Mouse (Mus musculus) midbrain, embryonic 14.5 days (tissue): ENCODE measurements around the gene Grb10. TPM values are rescaled to one million over a fixed set of nuclear protein-coding genes. Genes with fewer than 3 reads are reported as not detected.

ENCODE experiments used
- ATAC-seq: fragments of 200-750 bp; cut with Nextera tagmentation; 2 replicates; pipeline ENCODE4 v1.8.0; 2017; ENCODE audit warnings: moderate number of reproducible peaks, moderate library complexity; ENCODE audit not compliant: low FRiP score, low TSS enrichment
- DNase-seq: peaks from one replicate; pipeline ENCODE4 v3.0.0-alpha.2; 2015
- H3K27ac ChIP-seq: fragments of 300-500 bp; sonication (generic); replicated peaks from 2 replicates; pipeline ENCODE4 v1.5.1; 2014; ENCODE audit warnings: mild to moderate bottlenecking, low read depth, low read length, moderate library complexity
- H3K27me3 ChIP-seq: fragments of 300-500 bp; sonication (generic); 2 replicates; pipeline ENCODE4 v1.6.1; 2014; ENCODE audit warnings: low read length, control low read depth, mixed read lengths; ENCODE audit not compliant: control insufficient read depth, insufficient read depth
- H3K36me3 ChIP-seq: fragments of 300-500 bp; sonication (generic); 2 replicates; pipeline ENCODE4 v1.6.1; 2014; ENCODE audit warnings: low read length, control low read depth; ENCODE audit not compliant: control insufficient read depth, insufficient read depth
- H3K4me1 ChIP-seq: fragments of 300-500 bp; sonication (generic); 2 replicates; pipeline ENCODE4 v1.6.1; 2014; ENCODE audit warnings: mild to moderate bottlenecking, antibody characterized with exemption, low read length, control low read depth; ENCODE audit not compliant: control insufficient read depth, insufficient read depth
- H3K4me2 ChIP-seq: fragments of 300-500 bp; sonication (generic); 2 replicates; pipeline ENCODE4 v1.6.1; 2014; ENCODE audit warnings: mild to moderate bottlenecking, low read length, moderate library complexity
- H3K4me3 ChIP-seq: fragments of 300-500 bp; sonication (generic); replicated peaks from 2 replicates; pipeline ENCODE4 v1.5.1; 2014; ENCODE audit warnings: low read depth, low read length
- H3K9ac ChIP-seq: fragments of 300-500 bp; sonication (generic); replicated peaks from 2 replicates; pipeline ENCODE4 v1.6.1; 2014; ENCODE audit warnings: mild to moderate bottlenecking, low read length, moderate library complexity
- H3K9me3 ChIP-seq: fragments of 300-500 bp; sonication (generic); 2 replicates; pipeline ENCODE4 v1.6.1; 2016; ENCODE audit warnings: low read length, control low read depth, mixed read lengths; ENCODE audit not compliant: control insufficient read depth
- WGBS: fragments of 180-500 bp; shearing (Covaris S2); extraction: QIAGEN DNeasy Blood & Tissue Kit; methylation state at CpG from one replicate; pipeline ENCODE4 v1.1.7; 2014; 5-methylcytosine and 5-hydroxymethylcytosine counted together
- polyA plus RNA-seq: library from polyadenylated mRNA; unstranded; fragments of >200 nt; fragmentation: Nextera tagmentation; extraction: Ambion mirVana; gene quantifications from 2 replicates; pipeline ENCODE4 v1.2.1, GENCODE M21; 2014

Gene Grb10
- polyA plus RNA-seq, 1 experiment from 2014 or later, result 45.1 TPM

DNA sequence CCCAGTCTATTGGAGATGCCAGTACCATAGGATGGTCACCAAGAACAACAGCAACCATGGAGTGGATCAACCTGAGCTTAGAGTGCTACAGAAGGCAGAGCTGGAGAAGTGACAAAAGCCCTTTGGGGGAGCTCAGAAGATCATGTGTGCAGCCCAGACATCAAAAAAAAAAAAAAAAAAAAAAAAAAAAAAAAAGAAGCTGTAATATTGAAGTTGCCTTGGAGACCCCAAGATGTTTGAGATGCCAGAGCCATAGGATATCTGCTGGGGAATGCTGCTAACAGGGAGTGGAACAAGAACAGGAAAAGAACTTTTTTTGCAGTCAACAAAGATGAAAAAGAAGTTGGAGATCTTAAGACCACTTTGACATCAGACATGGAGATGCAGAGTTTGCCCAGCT, 133.0 kb downstream of the Grb10 start:
- DNase-seq (no peak), ATAC-seq (no peak)
- H3K9ac ChIP-seq, result no peak overlapping the region
- H3K27me3 ChIP-seq, result no peaks in the 10 kb centered on the region
- no peak overlapping the region for H3K4me2 ChIP-seq
- no peaks in the 10 kb centered on the region for H3K9me3 ChIP-seq
- no peaks in the 10 kb centered on the region for H3K4me1 ChIP-seq
- no peaks in the 10 kb centered on the region for H3K36me3 ChIP-seq
- no peak overlapping the region for H3K4me3 ChIP-seq
- no peak overlapping the region for H3K27ac ChIP-seq

DNA sequence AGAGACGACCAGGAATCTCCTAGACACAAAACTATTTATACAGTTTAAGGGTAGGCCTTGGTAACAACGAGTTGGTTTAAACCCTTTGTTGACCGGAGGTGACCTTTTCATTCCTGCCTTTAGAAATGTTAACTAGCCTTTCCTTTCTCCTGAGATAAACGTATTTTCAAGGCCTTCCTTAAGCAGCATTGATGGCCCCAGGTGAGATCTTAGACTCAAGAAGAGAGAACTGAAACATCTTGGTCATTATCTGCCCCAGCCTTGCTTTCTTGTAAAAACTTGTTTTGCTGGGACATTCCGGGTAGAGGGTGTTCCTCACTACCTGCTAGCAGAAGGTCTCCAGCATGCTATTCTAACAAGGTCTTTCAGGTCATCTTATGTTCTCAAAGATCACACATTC, 133.5 kb downstream of the Grb10 start:
- no peaks in the 10 kb centered on the region for H3K4me1 ChIP-seq
- H3K9ac ChIP-seq, result no peak overlapping the region
- no peaks in the 10 kb centered on the region for H3K36me3 ChIP-seq
- no peak overlapping the region for H3K4me3 ChIP-seq
- ATAC-seq (no peak), DNase-seq (no peak)
- no peaks in the 10 kb centered on the region for H3K27me3 ChIP-seq
- H3K4me2 ChIP-seq, result no peak overlapping the region
- 63% methylated on average over 5 of the region's 5 CpGs for WGBS
- H3K9me3 ChIP-seq, result no peaks in the 10 kb centered on the region
- H3K27ac ChIP-seq, result no peak overlapping the region

DNA sequence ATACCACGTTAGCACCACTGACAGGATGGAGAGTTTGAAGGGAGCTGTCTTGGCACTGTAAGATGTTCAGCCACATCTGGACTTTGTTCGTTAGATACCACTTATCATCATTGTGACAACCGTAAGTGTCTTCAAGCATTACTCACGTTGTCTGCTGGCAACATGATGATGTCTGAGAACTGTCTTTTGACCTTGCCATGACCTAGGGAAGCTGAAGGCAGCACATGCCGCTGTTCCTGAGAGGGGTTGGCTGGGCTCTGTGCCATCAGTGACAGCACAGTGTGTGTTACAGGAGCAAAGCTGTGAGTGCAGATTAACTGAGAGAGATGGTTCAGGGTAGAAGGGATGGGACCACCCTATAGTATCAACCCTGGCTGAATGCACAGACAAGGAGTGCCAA, 137.0 kb downstream of the Grb10 start:
- no peak overlapping the region for H3K9ac ChIP-seq
- H3K4me1 ChIP-seq, result no peaks in the 10 kb centered on the region
- ATAC-seq, result no peak
- no peak overlapping the region for H3K4me2 ChIP-seq
- no peak overlapping the region for H3K4me3 ChIP-seq
- H3K27ac ChIP-seq, result no peak overlapping the region
- DNase-seq, result no peak
- no peaks in the 10 kb centered on the region for H3K9me3 ChIP-seq
- H3K36me3 ChIP-seq, result no peaks in the 10 kb centered on the region
- 86% methylated on average over 5 of the region's 5 CpGs for WGBS
- H3K27me3 ChIP-seq, result no peaks in the 10 kb centered on the region

DNA sequence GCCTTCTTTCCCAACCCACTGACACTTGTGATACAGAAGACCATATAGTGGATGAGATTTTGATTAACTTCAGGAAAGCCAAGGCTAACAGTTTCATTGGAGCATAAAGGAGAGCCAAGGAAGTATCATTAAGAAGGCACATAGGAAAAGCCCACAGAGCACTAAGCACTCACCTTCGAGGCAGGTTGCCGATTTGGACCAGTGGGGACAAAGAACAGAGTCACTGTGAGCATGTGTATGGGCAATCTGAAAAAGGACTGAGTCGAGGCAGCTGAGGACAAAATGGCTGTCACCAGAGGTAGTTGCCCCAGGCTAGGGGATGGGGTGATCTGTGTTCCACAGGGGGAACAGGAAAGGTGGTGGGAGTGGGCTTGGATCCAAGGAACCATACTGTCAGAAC, 140.0 kb downstream of the Grb10 start:
- Histone ChIP-seq H3K4me2 (no peak overlapping the region), H3K4me3 (no peak overlapping the region), H3K27ac (no peak overlapping the region), H3K27me3 (no peaks in the 10 kb centered on the region), H3K4me1 (no peaks in the 10 kb centered on the region), H3K9ac (no peak overlapping the region), H3K9me3 (no peaks in the 10 kb centered on the region), H3K36me3 (no peaks in the 10 kb centered on the region)
- DNase-seq, result no peak
- 87% methylated on average over 3 of the region's 3 CpGs for WGBS
- no peak for ATAC-seq

DNA sequence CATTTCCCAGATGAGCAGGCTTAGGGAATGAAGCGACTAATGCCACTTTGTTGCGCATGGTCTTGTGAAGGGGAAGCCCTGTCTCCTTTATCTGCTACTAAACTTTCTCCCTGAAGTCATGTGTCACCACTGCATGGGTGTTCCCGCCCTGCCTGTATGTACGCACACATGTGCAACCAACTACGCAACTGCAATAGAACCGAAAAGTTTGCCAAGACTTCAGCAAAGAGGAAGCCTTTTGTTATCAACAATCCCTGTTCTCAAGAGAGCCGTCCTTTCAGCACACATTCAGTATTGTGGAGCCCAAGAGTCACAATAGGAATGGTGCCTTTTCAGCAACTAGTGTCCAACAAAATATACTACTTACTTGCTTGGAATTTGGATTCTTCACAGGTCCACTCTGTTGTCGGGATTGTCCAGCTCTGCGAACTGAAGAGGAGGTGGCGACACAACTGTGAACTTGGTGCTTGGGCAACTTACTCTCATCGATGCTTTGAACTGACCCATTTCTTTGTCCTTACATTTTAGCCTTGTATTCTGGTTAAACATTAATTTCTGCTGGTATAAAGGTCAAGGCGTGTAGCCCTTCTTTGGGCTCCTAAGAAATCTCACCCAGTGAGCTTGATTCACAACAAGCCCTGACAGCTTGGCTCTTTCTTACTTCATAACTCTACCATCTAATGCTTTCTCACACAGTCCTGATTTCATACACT, 140.7 kb downstream of the Grb10 start, which contains the start of gene Ddc:
Gene Ddc (minus strand): TSS at position 500 of the 713 bp plus-strand sequence.
- no peak within 1 kb of the TSS for H3K27ac ChIP-seq
- 84% methylated on average over 12 of the region's 12 CpGs for WGBS
- H3K27me3 ChIP-seq, result no peaks in the 10 kb centered on the region
- DNase-seq, result no peak
- H3K9ac ChIP-seq, result no peak within 1 kb of the TSS
- no peaks in the 10 kb centered on the region for H3K9me3 ChIP-seq
- no peaks in the 10 kb centered on the region for H3K4me1 ChIP-seq
- no peak for ATAC-seq
- no peaks in the 10 kb centered on the region for H3K36me3 ChIP-seq
- H3K4me2 ChIP-seq, result no peak within 1 kb of the TSS
- H3K4me3 ChIP-seq, result no peak within 1 kb of the TSS

DNA sequence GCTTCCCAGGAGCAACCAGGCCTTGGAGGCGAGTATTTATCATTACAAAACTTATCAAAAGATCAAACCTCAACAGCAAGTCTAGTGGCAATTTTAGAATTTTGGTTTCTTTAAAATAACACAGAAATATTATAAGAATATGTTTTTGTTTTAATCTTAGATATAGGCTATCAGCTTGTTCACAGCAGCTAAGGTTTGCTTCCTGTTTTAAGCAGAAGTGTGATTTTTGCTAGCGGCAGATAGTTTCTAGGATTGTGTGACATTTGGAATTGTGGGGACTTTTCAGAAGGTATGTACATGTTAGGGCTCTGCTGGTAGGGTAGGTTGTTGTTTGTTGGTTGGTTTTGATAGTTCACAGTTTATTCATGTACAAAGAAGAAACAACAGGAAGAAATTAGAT, 143.0 kb downstream of the Grb10 start:
- DNase-seq, result no peak
- 98% methylated on average over 2 of the region's 2 CpGs for WGBS
- Histone ChIP-seq H3K9ac (no peak overlapping the region), H3K4me3 (no peak overlapping the region), H3K27ac (no peak overlapping the region), H3K4me2 (no peak overlapping the region), H3K36me3 (no peaks in the 10 kb centered on the region), H3K27me3 (no peaks in the 10 kb centered on the region), H3K4me1 (peaks cover under 1% of the 10 kb centered on the region; the same call in 1 of the 2 replicates), H3K9me3 (no peaks in the 10 kb centered on the region)
- no peak for ATAC-seq

DNA sequence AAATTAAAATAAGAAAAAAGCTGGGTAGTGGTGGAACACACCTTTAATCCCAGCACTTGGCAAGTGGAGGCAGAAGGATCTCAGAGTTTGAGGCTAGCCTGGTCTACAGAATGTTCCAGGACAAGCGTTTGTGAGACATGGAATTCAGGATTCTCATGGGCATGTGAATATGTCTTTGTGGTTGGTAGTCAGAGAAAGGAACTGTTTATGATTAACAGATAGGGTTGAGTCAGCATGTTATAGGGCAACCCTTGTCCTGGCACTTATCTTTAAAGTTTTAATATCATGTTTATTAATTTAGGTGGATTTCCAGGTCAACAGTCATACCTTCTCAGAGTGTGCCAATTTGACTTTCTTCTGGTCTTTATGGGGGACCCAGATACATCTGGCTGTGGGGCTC, 144.7 kb downstream of the Grb10 start:
- no peaks in the 10 kb centered on the region for H3K27me3 ChIP-seq
- no peak overlapping the region for H3K9ac ChIP-seq
- H3K4me1 ChIP-seq, result peaks cover 8% of the 10 kb centered on the region; the same call in 1 of the 2 replicates
- H3K9me3 ChIP-seq, result no peaks in the 10 kb centered on the region
- no peak overlapping the region for H3K4me3 ChIP-seq
- H3K27ac ChIP-seq, result no peak overlapping the region
- WGBS, result 87% methylated on average over 1 of the region's 1 CpGs
- H3K36me3 ChIP-seq, result no peaks in the 10 kb centered on the region
- no peak overlapping the region for H3K4me2 ChIP-seq
- ATAC-seq (no peak), DNase-seq (no peak)

DNA sequence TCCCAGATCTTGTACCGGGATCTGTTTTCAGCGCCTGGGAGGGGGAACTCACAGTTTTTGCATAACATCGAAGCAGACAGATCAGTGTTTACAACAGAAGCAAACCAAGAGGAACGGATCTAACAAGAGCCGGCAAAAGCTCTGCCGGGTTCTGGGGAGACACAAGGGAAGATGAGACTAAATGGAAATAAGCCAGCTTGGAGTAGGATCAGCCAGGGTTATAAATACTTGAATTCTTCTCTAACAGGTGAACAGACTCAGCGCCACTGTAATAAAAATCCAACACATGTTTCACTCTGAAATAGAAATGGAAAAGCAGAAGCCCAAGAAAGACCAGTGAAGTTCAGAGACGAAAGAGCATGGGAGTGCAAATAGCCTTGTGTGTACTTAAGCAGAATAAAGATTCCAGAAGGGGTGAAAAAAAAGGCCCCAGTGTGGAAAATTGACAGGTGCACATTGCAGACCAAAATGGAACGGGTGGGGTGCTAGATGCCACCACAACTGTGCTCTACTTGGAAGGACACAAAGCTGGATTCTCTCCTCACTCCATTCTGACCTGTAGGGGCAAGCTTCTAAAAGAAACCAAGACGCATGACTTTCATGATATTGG, 145.4 kb downstream of the Grb10 start:
- no peaks in the 10 kb centered on the region for H3K27me3 ChIP-seq
- H3K4me2 ChIP-seq, result no peak overlapping the region
- H3K36me3 ChIP-seq, result no peaks in the 10 kb centered on the region
- 43% methylated on average over 10 of the region's 10 CpGs for WGBS
- DNase-seq (no peak), ATAC-seq (no peak)
- H3K4me3 ChIP-seq, result no peak overlapping the region
- H3K4me1 ChIP-seq, result peaks cover 8% of the 10 kb centered on the region; the same call in 1 of the 2 replicates
- no peaks in the 10 kb centered on the region for H3K9me3 ChIP-seq
- no peak overlapping the region for H3K27ac ChIP-seq
- H3K9ac ChIP-seq, result no peak overlapping the region

DNA sequence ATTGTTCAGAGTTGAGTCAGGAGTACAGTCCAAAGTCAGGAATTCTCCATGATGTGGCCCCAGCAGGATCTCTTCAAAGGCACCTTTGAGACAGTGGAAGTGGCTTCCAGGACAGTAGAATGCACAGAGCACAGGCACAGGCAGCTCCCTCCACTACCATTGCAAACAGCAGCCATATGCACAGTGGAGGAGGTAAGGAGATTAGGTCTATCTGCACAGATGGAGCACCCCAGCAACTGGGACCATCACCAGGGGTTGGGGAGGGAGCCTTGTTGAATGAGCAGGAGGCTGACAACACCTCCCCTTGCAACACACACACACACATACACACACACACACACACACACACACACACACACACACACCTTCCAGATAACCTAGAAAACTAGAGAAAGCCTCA, 146.7 kb downstream of the Grb10 start:
- H3K4me1 ChIP-seq, result peaks cover 9% of the 10 kb centered on the region; the same call in 1 of the 2 replicates
- ATAC-seq, result no peak
- no peaks in the 10 kb centered on the region for H3K27me3 ChIP-seq
- DNase-seq, result no peak
- no peak overlapping the region for H3K27ac ChIP-seq
- H3K4me2 ChIP-seq, result no peak overlapping the region
- H3K9me3 ChIP-seq, result no peaks in the 10 kb centered on the region
- no peak overlapping the region for H3K4me3 ChIP-seq
- H3K36me3 ChIP-seq, result no peaks in the 10 kb centered on the region
- no peak overlapping the region for H3K9ac ChIP-seq
